Mouse (Mus musculus) splenic B cell, adult 2 months (primary cell): Measurements from ENCODE around the gene Prss54.

Source experiments
- DNase-seq: peaks from one replicate; pipeline ENCODE4 v3.0.0-alpha.2; 2011; ENCODE audit warnings: low read depth, low spot score
- H3K27me3 ChIP-seq: 2 replicates; pipeline ENCODE4 v1.6.1; 2012; ENCODE audit warnings: mild to moderate bottlenecking, low read length, moderate library complexity, mixed read lengths; ENCODE audit not compliant: control insufficient read depth, poor library complexity, insufficient read depth, severe bottlenecking
- H3K36me3 ChIP-seq: 2 replicates; pipeline ENCODE4 v1.6.1; 2012; ENCODE audit warnings: mild to moderate bottlenecking, low read length, moderate library complexity, mixed read lengths; ENCODE audit not compliant: control insufficient read depth, poor library complexity, insufficient read depth, severe bottlenecking

Gene Prss54

GRCm38 (mm10) chr8:95539487-95539886 is 36.7 kb downstream of the Prss54 start:
- H3K36me3 ChIP-seq = no peaks in the 10 kb centered on the region
- no peaks in the 10 kb centered on the region for H3K27me3 ChIP-seq
- no peak for DNase-seq

- DNase-seq = peak; percentile 19
- no peaks in the 10 kb centered on the region for H3K36me3 ChIP-seq
- no peaks in the 10 kb centered on the region for H3K27me3 ChIP-seq
These were observed 42.4 kb downstream of the Prss54 start, which contains the start of gene Ccdc113 for GRCm38 (mm10) chr8:95533584-95534387. Gene Ccdc113 (plus strand): TSS chr8:95534085.

- no peaks in the 10 kb centered on the region for H3K36me3 ChIP-seq
- DNase-seq = no peak
- H3K27me3 ChIP-seq = no peaks in the 10 kb centered on the region
These were observed 43.9 kb downstream of the Prss54 start for GRCm38 (mm10) chr8:95532206-95532605.

GRCm38 (mm10) chr8:95528750-95529310 is 47.3 kb downstream of the Prss54 start:
- Histone ChIP-seq H3K36me3 (no peaks in the 10 kb centered on the region), H3K27me3 (no peaks in the 10 kb centered on the region)
- DNase-seq = no peak

GRCm38 (mm10) chr8:95528194-95528593 is 47.9 kb downstream of the Prss54 start:
- DNase-seq = no peak
- no peaks in the 10 kb centered on the region for H3K27me3 ChIP-seq
- no peaks in the 10 kb centered on the region for H3K36me3 ChIP-seq

- DNase-seq = no peak
- Histone ChIP-seq H3K36me3 (no peaks in the 10 kb centered on the region), H3K27me3 (no peaks in the 10 kb centered on the region)
These were observed 52.1 kb downstream of the Prss54 start for GRCm38 (mm10) chr8:95523991-95524390.

GRCm38 (mm10) chr8:95516928-95517327 is 59.2 kb downstream of the Prss54 start:
- H3K36me3 ChIP-seq = no peaks in the 10 kb centered on the region
- no peak for DNase-seq
- H3K27me3 ChIP-seq = no peaks in the 10 kb centered on the region

- Histone ChIP-seq H3K27me3 (no peaks in the 10 kb centered on the region; the same call in 1 of the 2 replicates), H3K36me3 (no peaks in the 10 kb centered on the region)
- no peak for DNase-seq
These were observed 62.9 kb downstream of the Prss54 start for GRCm38 (mm10) chr8:95513219-95513618.

GRCm38 (mm10) chr8:95512257-95512656 is 63.9 kb downstream of the Prss54 start:
- Histone ChIP-seq H3K27me3 (no peaks in the 10 kb centered on the region; the same call in 1 of the 2 replicates), H3K36me3 (no peaks in the 10 kb centered on the region)
- no peak for DNase-seq
